Mouse (Mus musculus) ES-CJ7 (cell line): ENCODE data around the gene 1700020N15Rik.
"Not testable (repeated sequence)": the region's sequence is repeated elsewhere in the genome, so short reads cannot be mapped to it uniquely, and the experiment has no call there.

Experiments used
- DNase-seq: peaks from one replicate; pipeline ENCODE4 v3.0.0; 2011; ENCODE audit warnings: low read depth, low spot score

Gene 1700020N15Rik

DNA sequence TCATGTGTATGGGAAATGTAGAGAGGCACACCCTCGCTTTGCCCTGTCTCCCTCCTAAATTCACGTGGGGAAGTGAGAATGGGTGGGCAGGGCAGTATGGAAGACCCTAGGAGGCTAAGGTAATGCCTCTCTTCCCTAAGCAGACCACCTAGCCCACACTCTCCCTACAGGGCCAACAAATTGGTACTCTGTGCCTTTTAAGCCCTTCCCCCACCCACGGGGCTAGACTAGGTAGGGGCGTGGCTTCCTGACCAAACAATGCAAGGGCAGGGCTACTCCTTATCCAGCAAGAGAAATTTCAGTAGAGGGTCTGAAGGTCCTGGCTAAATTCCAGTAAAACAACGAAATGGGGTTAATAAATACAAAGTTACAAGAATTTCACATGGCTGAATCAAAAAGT is at the start of gene 1700020N15Rik:
Gene 1700020N15Rik (plus strand): TSS at position 301 of the 400 bp plus-strand sequence.
- DNase-seq: not testable (repeated sequence)

DNA sequence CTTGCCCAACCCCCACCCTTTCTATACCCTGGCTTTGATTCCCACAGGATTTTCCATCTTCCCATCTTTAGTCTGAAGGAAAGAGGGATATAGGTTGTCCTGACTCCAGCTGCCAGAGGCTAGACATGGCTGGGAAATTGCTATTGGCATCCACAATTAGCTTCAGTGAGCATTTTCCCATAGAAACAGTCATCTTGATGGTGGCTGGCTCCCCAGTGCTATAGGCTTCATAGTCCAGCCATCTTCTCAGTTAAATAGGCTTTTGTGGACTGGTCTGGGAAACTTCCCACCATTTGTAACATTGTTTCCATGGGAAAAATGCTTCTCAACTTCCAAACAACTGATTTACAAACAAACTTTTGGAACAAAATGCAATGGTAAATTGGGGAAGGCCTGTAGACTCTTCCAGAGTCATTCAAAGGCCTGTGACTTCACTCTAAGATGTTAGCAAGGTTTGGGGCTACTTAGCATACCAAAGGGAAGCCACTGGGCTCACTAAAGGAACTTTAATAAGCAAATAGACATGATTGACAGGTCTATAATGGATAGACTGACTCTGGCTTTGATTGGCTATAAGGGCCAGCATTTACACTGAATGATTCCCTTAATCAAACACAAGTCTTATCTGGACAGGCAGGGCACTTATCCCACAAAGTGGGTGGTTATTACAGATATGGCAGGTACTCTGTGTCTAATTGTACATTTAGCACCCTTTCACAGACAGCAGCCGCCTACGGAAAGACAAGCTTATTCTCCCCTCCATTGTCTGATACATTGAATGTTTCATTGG is 31.9 kb downstream of the 1700020N15Rik start:
- DNase-seq: no peak
